Mouse (Mus musculus) erythroblast, adult 5-6 weeks (primary cell): ENCODE measurements around the gene S1pr3. TPM values are rescaled to one million over a fixed set of nuclear protein-coding genes. Genes with fewer than 3 reads are reported as not detected.

ENCODE experiments used
- ATAC-seq: replicated peaks from 2 replicates; pipeline ENCODE4 v1.8.0; 2016; ENCODE audit warnings: moderate number of reproducible peaks, mild to moderate bottlenecking, moderate TSS enrichment, inconsistent platforms; ENCODE audit not compliant: poor library complexity, low FRiP score, severe bottlenecking
- total RNA-seq, 2 experiments: library from RNA; stranded (forward) in 1 of 2; stranded (reverse) in 1 of 2; fragments of 150-400 nt in 1 of 2; fragments of 200-764, 138-1000 nt in 1 of 2; gene quantifications; 2 replicates each; pipeline versions ENCODE4 v1.2.3 to v1.2.4; 2015 to 2017; ENCODE audit warnings: low replicate concordance in 2 of 2

S1pr3 gene
- total RNA-seq, 2 experiments from 2014 or later: 0.38 to 0.68 TPM

GRCm38 (mm10) chr13:51434460-51434859 lies 26.0 kb downstream of the S1pr3 start:
- no peak for ATAC-seq

GRCm38 (mm10) chr13:51435146-51435545 lies 26.7 kb downstream of the S1pr3 start:
- no peak for ATAC-seq

- no peak for ATAC-seq
Observed at GRCm38 (mm10) chr13:51437105-51438085, 29.0 kb downstream of the S1pr3 start.

- no peak for ATAC-seq
Observed at GRCm38 (mm10) chr13:51442922-51443321, 34.5 kb downstream of the S1pr3 start.

GRCm38 (mm10) chr13:51446550-51446949 lies 38.1 kb downstream of the S1pr3 start:
- ATAC-seq: no peak

GRCm38 (mm10) chr13:51456190-51456878 lies 47.9 kb downstream of the S1pr3 start:
- ATAC-seq: no peak

- no peak for ATAC-seq
Observed at GRCm38 (mm10) chr13:51464294-51464693, 55.9 kb downstream of the S1pr3 start.

GRCm38 (mm10) chr13:51466117-51466841 lies 57.8 kb downstream of the S1pr3 start:
- no peak for ATAC-seq

- ATAC-seq: no peak
Observed at GRCm38 (mm10) chr13:51468697-51469250, 60.3 kb downstream of the S1pr3 start.

Other genes with a start within 250 kb of the S1pr3 start
- not detected in 2 replicates for gene Nxnl2, start 237.6 kb upstream of the S1pr3 start, total RNA-seq (2015; ENCODE audit: low replicate concordance)
- not detected in 2 replicates for gene Nxnl2, start 237.6 kb upstream of the S1pr3 start, total RNA-seq (2017; ENCODE audit: low replicate concordance)
- not detected in 2 replicates for gene Shc3, start 160.8 kb downstream of the S1pr3 start, total RNA-seq (2015; ENCODE audit: low replicate concordance)
- gene Shc3, start 160.8 kb downstream of the S1pr3 start, total RNA-seq (2017; ENCODE audit: low replicate concordance): not detected in 2 replicates
- 133 and 189 TPM in 2 replicates for gene Cks2, start 236.6 kb downstream of the S1pr3 start, total RNA-seq (2015; ENCODE audit: low replicate concordance)
- gene Cks2, start 236.6 kb downstream of the S1pr3 start, total RNA-seq (2017; ENCODE audit: low replicate concordance): 54.9 and 108 TPM in 2 replicates
- gene Secisbp2, start 243.1 kb downstream of the S1pr3 start, total RNA-seq (2015; ENCODE audit: low replicate concordance): 1.3 and 6.1 TPM in 2 replicates
- 6.4 and 13.8 TPM in 2 replicates for gene Secisbp2, start 243.1 kb downstream of the S1pr3 start, total RNA-seq (2017; ENCODE audit: low replicate concordance)